Mouse (Mus musculus) intestine, postnatal 0 days (tissue): Measurements from ENCODE around the gene Mthfr. TPM values are rescaled to one million over a fixed set of nuclear protein-coding genes. Genes with fewer than 3 reads are reported as not detected.

Experiments used
- ATAC-seq: fragments of 200-750 bp; cut with Nextera tagmentation; 2 replicates; pipeline ENCODE4 v1.8.0; 2017; ENCODE audit warnings: mild to moderate bottlenecking, moderate TSS enrichment, moderate library complexity
- H3K27ac ChIP-seq: fragments of 300-500 bp; sonication (generic); 2 replicates; pipeline ENCODE4 v1.5.1; 2014; ENCODE audit warnings: mild to moderate bottlenecking, low read depth, low read length, moderate library complexity
- H3K27me3 ChIP-seq: fragments of 300-500 bp; sonication (generic); replicated peaks from 2 replicates; pipeline ENCODE4 v1.6.1; 2014; ENCODE audit warnings: low read length, mixed read lengths; ENCODE audit not compliant: control insufficient read depth, insufficient read depth
- H3K36me3 ChIP-seq: fragments of 300-500 bp; sonication (generic); 2 replicates; pipeline ENCODE4 v1.6.1; 2014; ENCODE audit warnings: mild to moderate bottlenecking, moderate library complexity; ENCODE audit not compliant: control insufficient read depth, insufficient read depth
- H3K4me1 ChIP-seq: fragments of 300-500 bp; sonication (generic); replicated peaks from 2 replicates; pipeline ENCODE4 v1.6.1; 2014; ENCODE audit warnings: antibody characterized with exemption, low read length, mixed read lengths; ENCODE audit not compliant: control insufficient read depth, insufficient read depth
- H3K4me2 ChIP-seq: fragments of 300-500 bp; sonication (generic); replicated peaks from 2 replicates; pipeline ENCODE4 v1.6.1; 2014; ENCODE audit warnings: low read depth, mild to moderate bottlenecking, moderate library complexity
- H3K4me3 ChIP-seq: fragments of 300-500 bp; sonication (generic); 2 replicates; pipeline ENCODE4 v1.5.1; 2014; ENCODE audit warnings: low read depth, low read length
- H3K9ac ChIP-seq: fragments of 300-500 bp; sonication (generic); 2 replicates; pipeline ENCODE4 v1.6.1; 2014; ENCODE audit warnings: mild to moderate bottlenecking, low read depth, low read length
- H3K9me3 ChIP-seq: fragments of 300-500 bp; sonication (generic); 2 replicates; pipeline ENCODE4 v1.6.1; 2016; ENCODE audit warnings: mixed run types; ENCODE audit not compliant: control insufficient read depth
- CTCF ChIP-seq: sonication (generic); IDR thresholded peaks from 2 replicates; pipeline ENCODE4 v1.5.1; 2016; ENCODE audit warnings: low read depth, mild to moderate bottlenecking, control low read depth, antibody characterized with exemption, moderate library complexity
- WGBS: fragments of 180-500 bp; shearing (Covaris S2); extraction: QIAGEN DNeasy Blood & Tissue Kit; methylation state at CpG from one replicate; pipeline ENCODE4 v1.1.7; 2014; 5-methylcytosine and 5-hydroxymethylcytosine counted together
- polyA plus RNA-seq: library from polyadenylated mRNA; unstranded; fragments of >200 nt; fragmentation: Nextera tagmentation; extraction: Ambion mirVana; gene quantifications from 2 replicates; pipeline ENCODE4 v1.2.1, GENCODE M21; 2015

The Mthfr gene
- polyA plus RNA-seq, 1 experiment from 2014 or later: 11.7 TPM

- Histone ChIP-seq H3K27ac (no peak overlapping the region), H3K4me2 (no peak overlapping the region), H3K27me3 (no peaks in the 10 kb centered on the region), H3K9me3 (no peaks in the 10 kb centered on the region), H3K36me3 (peaks cover 81% of the 10 kb centered on the region), H3K4me1 (no peaks in the 10 kb centered on the region), H3K9ac (no peak overlapping the region), H3K4me3 (no peak overlapping the region)
- TF ChIP-seq CTCF: no peak
- 91% methylated on average over 12 of the region's 12 CpGs for WGBS
- no peak for ATAC-seq
Observed at GRCm38 (mm10) chr4:148053417-148053920, 14.6 kb downstream of the Mthfr start.

GRCm38 (mm10) chr4:148054961-148055695 lies 16.3 kb downstream of the Mthfr start:
- TF ChIP-seq CTCF: no peak
- Histone ChIP-seq H3K27me3 (no peaks in the 10 kb centered on the region), H3K4me1 (no peaks in the 10 kb centered on the region), H3K27ac (no peak overlapping the region), H3K4me2 (no peak overlapping the region), H3K36me3 (peaks cover 75% of the 10 kb centered on the region), H3K9me3 (no peaks in the 10 kb centered on the region), H3K4me3 (no peak overlapping the region), H3K9ac (no peak overlapping the region)
- ATAC-seq: no peak
- WGBS: 92% methylated on average over 21 of the region's 21 CpGs

GRCm38 (mm10) chr4:148056246-148056645 lies 17.4 kb downstream of the Mthfr start:
- H3K27ac ChIP-seq: no peak overlapping the region
- no peak overlapping the region for H3K4me2 ChIP-seq
- H3K27me3 ChIP-seq: no peaks in the 10 kb centered on the region
- no peak for ATAC-seq
- H3K9ac ChIP-seq: no peak overlapping the region
- H3K4me3 ChIP-seq: no peak overlapping the region
- TF ChIP-seq CTCF: no peak
- WGBS: 79% methylated on average over 7 of the region's 7 CpGs
- no peaks in the 10 kb centered on the region for H3K9me3 ChIP-seq
- peaks cover 71% of the 10 kb centered on the region for H3K36me3 ChIP-seq
- no peaks in the 10 kb centered on the region for H3K4me1 ChIP-seq

GRCm38 (mm10) chr4:148056801-148057200 lies 17.9 kb downstream of the Mthfr start:
- peaks cover 65% of the 10 kb centered on the region for H3K36me3 ChIP-seq
- TF ChIP-seq CTCF: no peak
- no peaks in the 10 kb centered on the region for H3K27me3 ChIP-seq
- no peak overlapping the region for H3K9ac ChIP-seq
- H3K4me1 ChIP-seq: no peaks in the 10 kb centered on the region
- no peak for ATAC-seq
- no peak overlapping the region for H3K4me2 ChIP-seq
- H3K27ac ChIP-seq: no peak overlapping the region
- H3K4me3 ChIP-seq: no peak overlapping the region
- WGBS: 88% methylated on average over 4 of the region's 4 CpGs
- no peaks in the 10 kb centered on the region for H3K9me3 ChIP-seq

GRCm38 (mm10) chr4:148057661-148058209 lies 18.9 kb downstream of the Mthfr start:
- no peaks in the 10 kb centered on the region for H3K4me1 ChIP-seq
- no peak overlapping the region for H3K4me3 ChIP-seq
- H3K4me2 ChIP-seq: no peak overlapping the region
- H3K9ac ChIP-seq: no peak overlapping the region
- H3K27ac ChIP-seq: no peak overlapping the region
- peak; percentile 46 for TF ChIP-seq CTCF
- no peak for ATAC-seq
- H3K27me3 ChIP-seq: no peaks in the 10 kb centered on the region
- WGBS: 61% methylated on average over 5 of the region's 5 CpGs
- no peaks in the 10 kb centered on the region for H3K9me3 ChIP-seq
- H3K36me3 ChIP-seq: peaks cover 56% of the 10 kb centered on the region

- no peaks in the 10 kb centered on the region for H3K27me3 ChIP-seq
- H3K36me3 ChIP-seq: peaks cover 50% of the 10 kb centered on the region
- H3K9me3 ChIP-seq: no peaks in the 10 kb centered on the region
- WGBS: 91% methylated on average over 9 of the region's 9 CpGs
- H3K4me2 ChIP-seq: no peak overlapping the region
- TF ChIP-seq CTCF: no peak
- H3K4me3 ChIP-seq: no peak overlapping the region
- no peak for ATAC-seq
- no peaks in the 10 kb centered on the region for H3K4me1 ChIP-seq
- H3K9ac ChIP-seq: no peak overlapping the region
- H3K27ac ChIP-seq: no peak overlapping the region
Observed at GRCm38 (mm10) chr4:148058218-148058819, 19.4 kb downstream of the Mthfr start.
